Mouse (Mus musculus) frontal cortex, postnatal 25 days (tissue): ENCODE data around the gene Mprip.
A peak's percentile ranks its signal among the peaks of the same experiment; 100 is the strongest.

Experiments
- DNase-seq, 2 experiments: peaks; one replicate each; pipeline ENCODE4 v3.0.0; 2022; ENCODE audit warnings: low spot score in 2 of 2

The Mprip gene

DNA sequence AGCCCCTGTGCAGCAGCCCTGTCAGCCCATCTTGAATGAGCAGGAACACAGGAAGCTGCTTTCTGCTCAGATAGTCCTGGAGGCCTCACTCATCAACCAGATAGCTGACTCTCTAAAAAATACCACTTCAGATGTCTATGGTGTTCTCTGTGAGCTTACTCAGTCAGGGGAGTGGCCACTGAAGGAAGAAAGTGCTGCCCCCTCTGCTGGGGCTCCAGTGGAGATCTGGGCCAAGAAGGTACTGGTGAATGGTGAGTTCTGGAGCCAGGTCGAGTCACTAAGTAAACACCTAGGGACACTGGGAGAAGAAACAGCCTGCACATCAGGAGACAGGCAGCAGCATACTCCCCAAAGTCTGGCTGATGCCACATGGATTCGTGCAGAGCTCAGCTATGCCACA, 98.5 kb downstream of the Mprip start:
- DNase-seq = no peak

- DNase-seq = no peak
Measured at GRCm38 (mm10) chr11:59760796-59761195, 99.7 kb downstream of the Mprip start.

GRCm38 (mm10) chr11:59769307-59769706, 108.2 kb downstream of the Mprip start:
- DNase-seq = no peak

DNA sequence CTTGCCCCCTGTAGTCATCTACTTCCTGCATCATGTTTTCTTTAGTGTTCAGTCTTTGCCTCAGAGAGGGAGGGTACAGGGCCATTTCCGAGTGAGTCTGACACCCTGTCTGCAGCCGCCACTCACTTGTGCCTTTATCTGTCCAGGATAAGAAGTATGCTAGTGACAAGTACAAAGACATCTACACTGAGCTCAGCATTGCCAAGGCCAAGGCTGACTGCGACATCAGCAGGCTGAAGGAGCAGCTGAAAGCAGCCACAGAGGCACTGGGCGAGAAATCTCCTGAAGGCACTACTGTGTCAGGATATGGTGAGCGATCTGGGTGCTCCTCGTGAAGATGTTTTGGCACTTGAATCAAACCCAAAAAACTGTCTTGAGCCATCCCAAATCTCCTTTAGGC, 108.6 kb downstream of the Mprip start:
- no peak for DNase-seq

DNA sequence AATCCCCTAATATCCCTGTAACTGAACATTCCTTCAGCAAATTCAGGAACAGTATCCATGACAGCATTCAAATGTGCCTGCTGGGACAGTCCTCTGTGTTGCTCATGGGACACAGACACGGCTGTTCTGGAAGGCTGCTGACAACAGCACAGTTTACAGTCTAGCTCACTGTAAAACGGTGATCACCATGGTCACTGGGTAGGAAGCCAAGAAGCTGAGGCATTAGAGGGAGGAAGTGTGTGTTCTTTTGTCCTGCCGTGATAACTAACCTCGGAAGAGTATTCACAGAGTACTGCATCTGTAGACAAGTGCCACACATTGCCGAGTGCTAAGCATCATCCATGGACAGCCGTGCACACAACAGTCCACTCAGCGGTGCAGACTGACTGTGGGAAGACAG, 109.6 kb downstream of the Mprip start:
- no peak for DNase-seq

DNA sequence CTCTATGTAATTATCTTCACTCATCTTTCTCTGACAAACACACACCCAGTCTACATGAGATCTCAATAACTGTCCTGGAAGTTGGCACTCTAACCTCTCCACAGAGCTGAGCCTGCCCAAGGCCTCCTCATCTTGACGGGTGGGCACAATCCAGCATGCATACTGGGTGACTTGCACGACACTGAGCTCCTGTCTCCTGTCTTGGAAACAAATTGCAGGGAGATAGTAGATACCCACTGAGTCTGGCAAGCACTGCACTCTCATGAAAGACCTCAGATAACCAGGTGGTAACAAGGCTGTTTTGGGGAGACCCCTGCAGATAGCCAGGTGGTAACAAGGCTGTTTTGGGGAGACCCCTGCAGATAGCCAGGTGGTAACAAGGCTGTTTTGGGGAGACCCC, 111.2 kb downstream of the Mprip start:
- DNase-seq = no peak

DNA sequence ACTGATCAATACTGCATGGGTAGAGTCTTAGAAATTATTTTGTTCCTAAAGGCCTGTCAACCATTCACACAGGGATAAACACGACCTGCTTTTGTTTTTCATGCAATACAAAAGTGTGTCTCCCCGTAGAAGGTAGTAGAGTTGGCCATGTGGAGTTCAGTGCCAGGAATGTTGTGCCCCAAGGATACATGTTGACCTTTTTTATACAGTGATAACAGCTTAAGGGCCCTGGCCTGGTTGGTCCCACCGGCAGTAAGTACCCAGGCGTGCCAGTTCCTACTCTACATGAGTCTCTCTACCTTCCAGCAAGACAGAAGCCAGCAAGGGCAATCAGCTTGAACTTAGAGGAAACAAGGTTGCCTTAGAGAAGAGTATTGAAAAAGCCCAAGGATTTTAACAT, 111.8 kb downstream of the Mprip start:
- DNase-seq = no peak

GRCm38 (mm10) chr11:59774522-59774921, 113.4 kb downstream of the Mprip start:
- no peak for DNase-seq

GRCm38 (mm10) chr11:59775435-59776148, 114.5 kb downstream of the Mprip start:
- DNase-seq = no peak

DNA sequence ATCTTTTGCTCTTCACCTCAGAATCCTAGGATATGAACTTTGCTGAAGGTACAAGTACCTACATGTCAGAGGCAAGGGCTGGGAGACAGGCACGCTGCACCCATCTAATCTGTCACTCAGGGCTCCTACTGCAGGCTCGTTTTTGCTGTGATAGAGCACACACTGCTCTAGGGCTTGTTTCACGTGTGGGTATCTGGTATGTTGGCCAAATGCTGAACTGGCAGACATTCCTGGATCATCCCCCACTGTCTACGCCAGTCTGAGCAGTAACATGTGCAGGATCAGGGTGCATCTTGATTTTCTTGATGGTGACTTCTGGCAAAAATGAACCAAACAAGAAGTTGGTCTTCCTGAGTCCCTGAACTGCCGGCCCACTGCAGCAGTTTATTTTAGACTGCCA, 116.2 kb downstream of the Mprip start:
- DNase-seq = no peak

- peak; percentile 42 to 53 for DNase-seq
Measured at GRCm38 (mm10) chr11:59778181-59778873, 117.2 kb downstream of the Mprip start.

GRCm38 (mm10) chr11:59778874-59779223, 117.7 kb downstream of the Mprip start:
- DNase-seq = no peak

DNA sequence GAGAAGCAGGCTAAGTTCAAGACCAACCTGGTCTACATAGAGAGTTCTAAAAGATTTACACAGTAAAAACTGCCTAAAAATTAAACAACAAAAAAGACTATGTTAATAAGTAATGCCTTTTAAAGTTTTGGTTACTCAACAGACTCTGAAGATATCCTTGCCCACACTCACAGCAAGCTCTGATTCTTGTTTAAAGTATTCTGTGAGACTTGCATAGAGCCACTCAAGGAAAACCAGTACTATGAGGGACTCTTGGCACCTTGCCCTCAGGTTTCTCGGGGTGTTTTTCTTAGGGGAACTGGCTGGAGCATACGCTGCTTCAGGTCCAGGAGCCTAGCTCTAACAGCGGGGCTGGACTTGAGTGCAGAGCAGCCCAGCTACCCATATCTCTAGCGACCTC, 118.3 kb downstream of the Mprip start:
- no peak for DNase-seq

DNA sequence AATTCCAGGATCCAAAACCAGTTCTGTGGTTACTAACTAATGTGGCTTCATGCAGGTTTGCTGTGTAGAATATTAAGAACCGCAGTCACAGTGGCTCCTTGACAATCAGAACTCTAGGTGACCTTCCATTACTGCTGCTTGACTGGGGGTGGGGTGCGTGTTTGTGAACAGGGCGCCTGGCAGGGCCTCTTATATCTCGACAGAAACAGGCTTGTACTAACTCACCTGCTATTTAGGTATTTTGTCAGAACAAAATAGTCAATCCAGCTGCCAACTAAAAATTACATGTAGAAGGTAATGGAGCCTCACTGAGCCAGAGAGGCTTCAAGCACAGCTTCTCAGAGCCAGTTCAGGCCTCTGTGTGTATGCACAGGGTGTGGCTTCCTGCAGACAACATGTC, 119.1 kb downstream of the Mprip start:
- no peak for DNase-seq

GRCm38 (mm10) chr11:59782091-59782590, 121.0 kb downstream of the Mprip start:
- no peak for DNase-seq

DNA sequence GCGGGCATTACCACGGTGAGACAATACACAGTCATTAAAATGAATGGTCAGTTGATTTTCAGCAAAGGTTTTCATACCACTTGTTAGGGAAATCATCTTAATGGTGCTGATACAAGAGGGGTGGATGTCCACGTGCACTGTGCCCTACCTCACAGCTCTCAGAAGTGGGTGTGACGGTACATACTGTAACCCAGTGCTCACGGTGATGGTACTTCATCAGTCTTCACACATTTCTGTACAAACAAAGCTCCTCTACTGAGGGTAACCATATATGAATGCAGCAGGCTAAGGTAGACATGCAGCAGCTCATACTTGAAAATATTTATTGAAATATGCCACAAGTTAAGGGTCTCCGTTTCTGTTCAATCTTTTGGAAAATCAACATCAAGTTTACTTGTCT, 122.5 kb downstream of the Mprip start:
- DNase-seq = no peak

DNA sequence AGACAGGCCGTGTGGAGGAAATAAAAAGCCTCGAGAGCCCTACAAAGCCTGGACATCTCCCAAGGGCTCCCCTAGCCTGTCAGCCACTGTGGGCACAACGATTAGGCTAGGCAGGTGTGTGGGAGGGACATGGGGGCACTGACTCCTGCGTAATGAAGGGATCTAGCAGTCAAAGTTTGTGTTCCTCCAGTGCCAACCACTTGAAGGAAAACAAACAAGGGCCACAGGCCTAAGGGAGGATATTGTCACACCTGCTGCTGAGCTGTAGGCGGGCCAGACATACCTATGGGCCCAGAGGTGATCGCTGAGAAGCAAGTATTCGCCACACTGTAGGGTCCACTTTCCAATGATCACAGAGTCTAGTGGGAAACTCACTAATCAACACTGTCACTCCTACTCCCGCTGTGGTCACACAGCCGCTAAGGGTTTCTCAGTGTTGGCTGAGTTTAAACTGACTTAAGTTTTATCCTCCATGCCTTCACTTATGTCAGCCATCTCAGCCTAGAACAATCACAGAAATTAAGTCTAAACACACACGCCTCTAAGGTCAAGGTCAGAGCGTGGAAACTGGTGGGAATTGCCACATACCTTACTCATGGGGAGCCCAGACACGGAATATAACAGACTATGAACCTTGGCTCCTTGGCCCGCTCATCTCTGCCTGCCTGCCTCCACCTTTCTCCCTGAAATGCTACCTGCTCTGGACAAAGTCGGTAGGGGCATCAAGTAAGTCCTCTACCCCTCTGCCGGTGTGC, 125.5 kb downstream of the Mprip start:
- DNase-seq = no peak

- no peak for DNase-seq
Measured at GRCm38 (mm10) chr11:59787199-59787781, 126.2 kb downstream of the Mprip start, which contains the start of gene Pld6. Gene Pld6 (minus strand): TSS chr11:59787645.

GRCm38 (mm10) chr11:59789311-59789710, 128.2 kb downstream of the Mprip start:
- DNase-seq = no peak

GRCm38 (mm10) chr11:59793390-59793789, 132.3 kb downstream of the Mprip start:
- DNase-seq = no peak

DNA sequence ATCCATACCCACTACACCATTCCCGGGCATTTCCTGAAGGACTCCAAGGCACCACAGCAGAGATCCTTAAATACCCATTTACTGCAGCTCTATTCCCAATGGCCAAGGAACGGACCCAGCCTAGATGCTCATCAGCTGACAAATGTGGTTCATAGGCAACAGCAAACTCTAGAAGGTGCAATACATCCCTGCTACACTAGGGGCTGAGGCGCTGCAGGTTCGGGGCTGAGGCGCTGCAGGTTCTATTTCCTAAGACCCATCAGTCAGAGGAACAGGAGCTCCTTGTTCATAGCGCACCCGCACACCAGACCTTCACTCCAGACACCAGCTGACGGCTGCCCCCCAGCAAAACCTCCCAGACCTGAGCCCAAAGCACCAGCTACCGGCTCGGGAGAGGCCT, 139.3 kb downstream of the Mprip start:
- no peak for DNase-seq

GRCm38 (mm10) chr11:59801881-59802280, 140.8 kb downstream of the Mprip start:
- DNase-seq = no peak
